Mouse (Mus musculus) heart, postnatal 0 days (tissue): Measurements from ENCODE around the gene Hist2h3c1. TPM values are rescaled to one million over a fixed set of nuclear protein-coding genes. Genes with fewer than 3 reads are reported as not detected.
"Not testable (repeated sequence)": the region's sequence is repeated elsewhere in the genome, so short reads cannot be mapped to it uniquely, and the experiment has no call there.

Experiments
- ATAC-seq: fragments of 200-750 bp; cut with Nextera tagmentation; 2 replicates; pipeline ENCODE4 v1.8.0; 2017; ENCODE audit warnings: low read depth, moderate number of reproducible peaks, moderate library complexity; ENCODE audit not compliant: insufficient read depth
- DNase-seq: peaks from one replicate; pipeline ENCODE4 v3.0.0-alpha.2; 2016; ENCODE audit warnings: low spot score
- H3K27ac ChIP-seq: fragments of 300-500 bp; sonication (generic); 2 replicates; pipeline ENCODE4 v1.5.1; 2014; ENCODE audit warnings: low read depth, mild to moderate bottlenecking
- H3K27me3 ChIP-seq: fragments of 300-500 bp; sonication (generic); 2 replicates; pipeline ENCODE4 v1.6.1; 2014; ENCODE audit warnings: low read length, mixed read lengths; ENCODE audit not compliant: control insufficient read depth, insufficient read depth
- H3K36me3 ChIP-seq: fragments of 300-500 bp; sonication (generic); replicated peaks from 2 replicates; pipeline ENCODE4 v1.6.1; 2014; ENCODE audit warnings: low read length, mixed read lengths; ENCODE audit not compliant: control insufficient read depth, insufficient read depth
- H3K4me1 ChIP-seq: fragments of 300-500 bp; sonication (generic); 2 replicates; pipeline ENCODE4 v1.6.1; 2014; ENCODE audit warnings: antibody characterized with exemption; ENCODE audit not compliant: control insufficient read depth, insufficient read depth
- H3K4me2 ChIP-seq: fragments of 300-500 bp; sonication (generic); 2 replicates; pipeline ENCODE4 v1.6.1; 2014; ENCODE audit warnings: low read depth, mild to moderate bottlenecking, low read length, moderate library complexity
- H3K4me3 ChIP-seq: fragments of 300-500 bp; sonication (generic); 2 replicates; pipeline ENCODE4 v1.5.1; 2014; ENCODE audit warnings: low read depth, low read length
- H3K9ac ChIP-seq: fragments of 300-500 bp; sonication (generic); replicated peaks from 2 replicates; pipeline ENCODE4 v1.6.1; 2014; ENCODE audit warnings: low read depth, low read length, mixed read lengths
- H3K9me3 ChIP-seq: fragments of 300-500 bp; sonication (generic); replicated peaks from 2 replicates; pipeline ENCODE4 v1.6.1; 2016; ENCODE audit warnings: low read length; ENCODE audit not compliant: control insufficient read depth
- CTCF ChIP-seq: IDR thresholded peaks from 2 replicates; pipeline ENCODE4 v1.5.1; 2016; ENCODE audit warnings: antibody characterized with exemption, control low read depth, low read depth
- EP300 ChIP-seq: IDR thresholded peaks from 2 replicates; pipeline ENCODE4 v1.6.1; 2016; ENCODE audit warnings: antibody characterized with exemption, low read depth
- WGBS: fragments of 180-500 bp; shearing (Covaris S2); extraction: QIAGEN DNeasy Blood & Tissue Kit; methylation state at CpG from one replicate; pipeline ENCODE4 v1.1.7; 2014; 5-methylcytosine and 5-hydroxymethylcytosine counted together
- polyA plus RNA-seq: library from polyadenylated mRNA; unstranded; fragments of >200 nt; fragmentation: Nextera tagmentation; extraction: Ambion mirVana; gene quantifications from 2 replicates; pipeline ENCODE4 v1.2.1, GENCODE M21; 2015
- total RNA-seq: library from RNA; depleted of rRNA; stranded (reverse); fragments of >200 nt; gene quantifications from 2 replicates; pipeline ENCODE4 v1.2.3, GENCODE M21; 2014; ENCODE audit warnings: low replicate concordance

Hist2h3c1 gene
- total and polyA plus RNA-seq, 2 experiments from 2014 or later: 0.19 TPM; not detected in 1

- no peak overlapping the region for H3K4me3 ChIP-seq
- no peak overlapping the region for H3K27ac ChIP-seq
- no peaks in the 10 kb centered on the region for H3K27me3 ChIP-seq
- no peaks in the 10 kb centered on the region for H3K9me3 ChIP-seq
- no peaks in the 10 kb centered on the region for H3K4me1 ChIP-seq
- no peak overlapping the region for H3K9ac ChIP-seq
- H3K36me3 ChIP-seq: no peaks in the 10 kb centered on the region
- ATAC-seq: no peak
- H3K4me2 ChIP-seq: no peak overlapping the region
- WGBS: 77% methylated on average over 3 of the region's 3 CpGs
- DNase-seq: no peak
- TF ChIP-seq CTCF: peak; percentile 23; the same call in 1 of the 2 replicates
- TF ChIP-seq EP300: no peak
Measured at GRCm38 (mm10) chr3:96207819-96208218, 38.7 kb upstream of the Hist2h3c1 start.

GRCm38 (mm10) chr3:96209242-96209641 is 37.2 kb upstream of the Hist2h3c1 start:
- Histone ChIP-seq H3K4me2 (no peak overlapping the region), H3K36me3 (no peaks in the 10 kb centered on the region), H3K9ac (no peak overlapping the region), H3K9me3 (no peaks in the 10 kb centered on the region), H3K27ac (no peak overlapping the region), H3K27me3 (no peaks in the 10 kb centered on the region), H3K4me3 (no peak overlapping the region), H3K4me1 (no peaks in the 10 kb centered on the region)
- ATAC-seq (no peak), DNase-seq (no peak)
- TF ChIP-seq EP300: no peak
- peak; percentile 27 for TF ChIP-seq CTCF
- WGBS: 24% methylated on average over 15 of the region's 15 CpGs

GRCm38 (mm10) chr3:96219191-96219641 is 27.3 kb upstream of the Hist2h3c1 start:
- no peaks in the 10 kb centered on the region for H3K27me3 ChIP-seq
- no peak for DNase-seq
- H3K27ac ChIP-seq: peak overlapping the region; percentile 96
- no peaks in the 10 kb centered on the region for H3K9me3 ChIP-seq
- ATAC-seq: peak; percentile 10; the same call in 1 of the 2 replicates
- H3K4me2 ChIP-seq: peak overlapping the region; percentile 82
- peak overlapping the region; percentile 83 for H3K9ac ChIP-seq
- no peaks in the 10 kb centered on the region for H3K36me3 ChIP-seq
- peak overlapping the region; percentile 64 for H3K4me3 ChIP-seq
- peaks cover 24% of the 10 kb centered on the region for H3K4me1 ChIP-seq
- WGBS: 0% methylated on average over 12 of the region's 12 CpGs
- TF ChIP-seq EP300 (no peak), CTCF (peak; percentile 30; the same call in 1 of the 2 replicates)

GRCm38 (mm10) chr3:96219661-96220130 is 26.8 kb upstream of the Hist2h3c1 start, which contains the start of the genes Bola1 and Hist2h2ab:
Gene Bola1 (minus strand): TSS chr3:96219709.
Gene Hist2h2ab (plus strand): TSS chr3:96219865.
- WGBS: under 1% methylated on average over 36 of the region's 37 CpGs
- Histone ChIP-seq H3K36me3 (no peaks in the 10 kb centered on the region), H3K27ac (peak within 1 kb of the TSS; percentile 96), H3K9me3 (no peaks in the 10 kb centered on the region), H3K4me3 (peak within 1 kb of the TSS; percentile 64), H3K9ac (peak within 1 kb of the TSS; percentile 83), H3K4me2 (peak within 1 kb of the TSS; percentile 82), H3K4me1 (peaks cover 26% of the 10 kb centered on the region), H3K27me3 (no peaks in the 10 kb centered on the region)
- DNase-seq: peak; percentile 97
- peak; percentile 76 for ATAC-seq
- TF ChIP-seq CTCF: no peak
- TF ChIP-seq EP300: peak; percentile 68

- H3K4me3 ChIP-seq: peak overlapping the region; percentile 64
- H3K9ac ChIP-seq: peak overlapping the region; percentile 83
- H3K27ac ChIP-seq: peak overlapping the region; percentile 96
- peaks cover 30% of the 10 kb centered on the region for H3K4me1 ChIP-seq
- not testable (repeated sequence) for H3K36me3 ChIP-seq, DNase-seq, ATAC-seq, H3K9me3 ChIP-seq, H3K27me3 ChIP-seq
- H3K4me2 ChIP-seq: peak overlapping the region; percentile 82
- under 1% methylated on average over 26 of the region's 47 CpGs for WGBS
Measured at GRCm38 (mm10) chr3:96220131-96220764, 26.2 kb upstream of the Hist2h3c1 start.
